In genomic region chr11:50622238-50622726, GRCm38 (mm10) we compare ENCODE assay signal across 8 mouse cellular contexts. TPM values are rescaled to one million over a fixed set of nuclear protein-coding genes. Genes with fewer than 3 reads are reported as not detected.
DNase-seq lines count a peak whose midpoint lies in the region; ATAC-seq lines count a peak whose summit lies in the region.

No protein-coding gene starts in this region.

- H3K27me3 ChIP-seq in heart, embryonic 15.5 days = peaks cover 7% of the 10 kb centered on the region; the same call in 1 of the 2 replicates
- no peaks in the 10 kb centered on the region for H3K27me3 ChIP-seq in limb, embryonic 11.5 days (ENCODE audit: control insufficient read depth, insufficient read depth, low read length)
- H3K27me3 ChIP-seq in stomach, embryonic 16.5 days (ENCODE audit: control insufficient read depth, insufficient read depth, low read length) = no peaks in the 10 kb centered on the region

- peak; percentile 48 for DNase-seq in adrenal gland, adult 2 months
- DNase-seq in embryo, embryonic 9.5 days (ENCODE audit: extremely low spot score) = peak; percentile 52
- DNase-seq in limb, embryonic 11.5 days (ENCODE audit: low spot score) = peak; percentile 75
- no peak for DNase-seq in cerebellum, adult 11 months
- no peak for DNase-seq in cerebellum, postnatal 36 days
- DNase-seq in cerebellum, postnatal 25 days = no peak

- no peaks in the 10 kb centered on the region for H3K9me3 ChIP-seq in heart, embryonic 15.5 days (replicated peaks)
- no peaks in the 10 kb centered on the region for H3K9me3 ChIP-seq in limb, embryonic 11.5 days (ENCODE audit: control insufficient read depth, low read length)
- no peaks in the 10 kb centered on the region for H3K9me3 ChIP-seq in stomach, embryonic 16.5 days (replicated peaks; ENCODE audit: control insufficient read depth, low read length)

- H3K4me3 ChIP-seq in heart, embryonic 15.5 days = no peak overlapping the region
- H3K4me3 ChIP-seq in limb, embryonic 11.5 days (ENCODE audit: low read depth, low read length) = peak overlapping the region; percentile 20
- H3K4me3 ChIP-seq in stomach, embryonic 16.5 days (replicated peaks; ENCODE audit: low read length) = 0 out of 2 replicates have a peak overlapping the region, but pooled peaks have one; percentile 16

- peak overlapping the region; percentile 72 for H3K27ac ChIP-seq in heart, embryonic 15.5 days
- H3K27ac ChIP-seq in limb, embryonic 11.5 days (replicated peaks; ENCODE audit: low read depth, low read length) = peak overlapping the region; percentile 80
- H3K27ac ChIP-seq in stomach, embryonic 16.5 days (ENCODE audit: low read length) = peak overlapping the region; percentile 85

- H3K4me1 ChIP-seq in heart, embryonic 15.5 days (replicated peaks) = peaks cover 25% of the 10 kb centered on the region
- peaks cover 13% of the 10 kb centered on the region; the same call in 1 of the 2 replicates for H3K4me1 ChIP-seq in limb, embryonic 11.5 days (ENCODE audit: control insufficient read depth, insufficient read depth, low read length)
- H3K4me1 ChIP-seq in stomach, embryonic 16.5 days (ENCODE audit: control insufficient read depth, insufficient read depth, low read length) = peaks cover 31% of the 10 kb centered on the region

- H3K9ac ChIP-seq in heart, embryonic 15.5 days = no peak overlapping the region
- H3K9ac ChIP-seq in limb, embryonic 11.5 days (ENCODE audit: low read length) = peak overlapping the region; percentile 34; the same call in 1 of the 2 replicates
- no peak overlapping the region for H3K9ac ChIP-seq in stomach, embryonic 16.5 days (ENCODE audit: low read length)

- ATAC-seq in heart, embryonic 15.5 days (replicated peaks; ENCODE audit: insufficient number of reproducible peaks, insufficient read depth, low FRiP score, low read depth) = peak; percentile 82
- ATAC-seq in limb, embryonic 11.5 days (ENCODE audit: insufficient number of reproducible peaks, low FRiP score, low TSS enrichment, low read depth) = peak; percentile 82
- ATAC-seq in stomach, embryonic 16.5 days (ENCODE audit: insufficient read depth, low FRiP score) = peak; percentile 91

- H3K36me3 ChIP-seq in heart, embryonic 15.5 days = no peaks in the 10 kb centered on the region
- H3K36me3 ChIP-seq in limb, embryonic 11.5 days (ENCODE audit: control insufficient read depth, insufficient read depth, low read length) = no peaks in the 10 kb centered on the region
- no peaks in the 10 kb centered on the region for H3K36me3 ChIP-seq in stomach, embryonic 16.5 days (ENCODE audit: control insufficient read depth, insufficient read depth, low read length)

- H3K4me2 ChIP-seq in heart, embryonic 15.5 days = peak overlapping the region; percentile 33; the same call in 1 of the 2 replicates
- H3K4me2 ChIP-seq in limb, embryonic 11.5 days (ENCODE audit: low read depth, severe bottlenecking) = peak overlapping the region; percentile 50
- peak overlapping the region; percentile 31 for H3K4me2 ChIP-seq in stomach, embryonic 16.5 days (ENCODE audit: low read depth, low read length)

- 37% methylated on average over 15 of the region's 15 CpGs for WGBS in heart, embryonic 15.5 days
- WGBS in limb, embryonic 11.5 days = 12% methylated on average over 15 of the region's 15 CpGs
- WGBS in stomach, embryonic 16.5 days = 30% methylated on average over 15 of the region's 15 CpGs

RNA-seq across cellular contexts. Expression of gene Adamts2, which starts 20.4 kb away (rescaled TPM):
- total RNA-seq in adrenal gland, adult 2 months (2021) = 1 to 10 TPM; 4.4 to 9.1 TPM
- 10.0 and 10.8 TPM in 2 replicates for polyA plus RNA-seq in adrenal gland, adult 2 months (2012; rRNA removed)
- polyA plus RNA-seq in heart, embryonic 15.5 days (2015; fragmentation: Nextera tagmentation; extraction: Ambion mirVana) = 9.7 and 14.7 TPM in 2 replicates
- 0.61 and 1.0 TPM in 2 replicates for polyA plus RNA-seq in limb, embryonic 11.5 days (2014; fragmentation: Nextera tagmentation; extraction: Ambion mirVana)
- polyA plus RNA-seq in stomach, embryonic 16.5 days (2015; fragmentation: Nextera tagmentation; extraction: Ambion mirVana) = 13.3 and 14.2 TPM in 2 replicates

Comparison
In these comparisons a context has a peak if more than half of its experiments do, and no peak if none do; other contexts are left out.
1. DNase-seq: peak in adrenal gland, adult 2 months (single experiment), embryo, embryonic 9.5 days (single experiment) and limb, embryonic 11.5 days (single experiment); none in cerebellum, adult 11 months (single experiment), cerebellum, postnatal 36 days (0 of 2) and cerebellum, postnatal 25 days (0 of 2).
2. Peak in every context shown above with its lines, with median percentiles within 50 percentile points of each other: ATAC-seq, H3K27ac ChIP-seq and H3K4me2 ChIP-seq.